Mouse (Mus musculus): Measurements from ENCODE around the gene Rad9b. TPM values are rescaled to one million over a fixed set of nuclear protein-coding genes. Genes with fewer than 3 reads are reported as not detected.

Rad9b gene
- total RNA-seq, 2 experiments from 2014 or later = 3.9 to 4.1 TPM

- peak; percentile 80 to 94 for DNase-seq (ENCODE audit: low spot score in 2 of 2)
Observed at GRCm38 (mm10) chr5:122314966-122315667, 38.9 kb downstream of the Rad9b start.

GRCm38 (mm10) chr5:122312942-122313684 lies 40.9 kb downstream of the Rad9b start:
- no peak for DNase-seq (ENCODE audit: low spot score in 2 of 2)

- no peak for DNase-seq (ENCODE audit: low spot score in 2 of 2)
Observed at GRCm38 (mm10) chr5:122312346-122312745, 41.7 kb downstream of the Rad9b start.

GRCm38 (mm10) chr5:122311692-122312091 lies 42.3 kb downstream of the Rad9b start:
- DNase-seq (ENCODE audit: low spot score in 2 of 2) = no peak

- no peak for DNase-seq (ENCODE audit: low spot score in 2 of 2)
Observed at GRCm38 (mm10) chr5:122310699-122311098, 43.3 kb downstream of the Rad9b start.

GRCm38 (mm10) chr5:122306536-122306935 lies 47.5 kb downstream of the Rad9b start:
- no peak for DNase-seq (ENCODE audit: low spot score in 2 of 2)

- DNase-seq (ENCODE audit: low spot score in 2 of 2) = no peak
Observed at GRCm38 (mm10) chr5:122305472-122305871, 48.6 kb downstream of the Rad9b start.

GRCm38 (mm10) chr5:122304541-122304940 lies 49.5 kb downstream of the Rad9b start:
- no peak for DNase-seq (ENCODE audit: low spot score in 2 of 2)

GRCm38 (mm10) chr5:122303937-122304336 lies 50.1 kb downstream of the Rad9b start:
- DNase-seq (ENCODE audit: low spot score in 2 of 2) = no peak

- no peak for DNase-seq (ENCODE audit: low spot score in 2 of 2)
Observed at GRCm38 (mm10) chr5:122302810-122303745, 51.0 kb downstream of the Rad9b start.

- DNase-seq (ENCODE audit: low spot score in 2 of 2) = no peak
Observed at GRCm38 (mm10) chr5:122300071-122300518, 53.9 kb downstream of the Rad9b start.

- no peak for DNase-seq (ENCODE audit: low spot score in 2 of 2)
Observed at GRCm38 (mm10) chr5:122295113-122295935, 58.7 kb downstream of the Rad9b start.

GRCm38 (mm10) chr5:122294219-122294735 lies 59.8 kb downstream of the Rad9b start:
- no peak for DNase-seq (ENCODE audit: low spot score in 2 of 2)

GRCm38 (mm10) chr5:122293131-122293530 lies 60.9 kb downstream of the Rad9b start:
- no peak for DNase-seq (ENCODE audit: low spot score in 2 of 2)

GRCm38 (mm10) chr5:122291553-122292339 lies 62.3 kb downstream of the Rad9b start:
- DNase-seq (ENCODE audit: low spot score in 2 of 2) = no peak

GRCm38 (mm10) chr5:122291149-122291548 lies 62.9 kb downstream of the Rad9b start:
- no peak for DNase-seq (ENCODE audit: low spot score in 2 of 2)

- no peak for DNase-seq (ENCODE audit: low spot score in 2 of 2)
Observed at GRCm38 (mm10) chr5:122288147-122288811, 65.8 kb downstream of the Rad9b start.

GRCm38 (mm10) chr5:122287026-122287425 lies 67.0 kb downstream of the Rad9b start:
- DNase-seq (ENCODE audit: low spot score in 2 of 2) = no peak

GRCm38 (mm10) chr5:122286191-122286590 lies 67.8 kb downstream of the Rad9b start:
- DNase-seq (ENCODE audit: low spot score in 2 of 2) = no peak

Measured in layer of hippocampus, postnatal 14 days (tissue).